In the genomic region with DNA sequence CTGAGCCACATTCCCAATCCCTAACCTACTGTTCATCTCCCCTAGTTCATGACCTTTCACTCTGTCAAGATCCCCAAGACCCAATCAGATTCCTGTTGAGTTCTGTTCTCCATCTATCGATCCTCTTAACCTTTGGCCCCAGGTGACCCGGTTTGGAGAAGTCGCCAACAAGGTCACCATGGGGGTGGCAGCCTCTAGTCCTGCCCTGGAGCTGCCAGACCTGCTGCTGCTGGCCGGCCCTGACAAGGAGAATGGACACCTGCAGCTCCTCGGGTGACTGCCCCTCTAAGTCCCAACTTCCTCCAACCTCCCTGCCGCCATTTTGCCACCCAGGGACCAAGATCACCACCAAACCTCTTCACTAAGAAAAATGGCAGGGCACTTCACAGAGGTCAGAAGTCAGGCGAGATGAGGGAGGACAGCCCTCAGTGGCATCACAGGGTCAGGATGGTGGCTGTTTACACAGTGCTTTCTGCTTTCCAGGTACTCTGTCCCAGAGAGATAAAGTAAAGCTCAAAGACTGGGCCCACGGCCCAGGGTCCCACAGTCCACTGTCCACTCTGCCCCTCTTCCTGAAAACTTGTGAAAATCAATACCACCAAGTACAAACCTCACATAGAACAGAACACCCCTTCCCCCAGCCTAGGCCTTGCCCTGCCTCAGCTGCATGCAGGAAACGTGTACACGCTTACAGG, we compare ENCODE assay signal across 9 mouse cellular contexts. TPM values are rescaled to one million over a fixed set of nuclear protein-coding genes. Genes with fewer than 3 reads are reported as not detected.
A peak's percentile ranks its signal among the peaks of the same experiment; 100 is the strongest.
DNase-seq lines count a peak whose midpoint lies in the region; ATAC-seq lines count a peak whose summit lies in the region.
"Had no signal": no experiment of that assay in that cellular context is flagged by ENCODE, and none has a peak within 500 bp of the region (broad histone marks: within the 10 kb centered on the region; RNA-seq: fewer than 3 reads in every experiment).

No protein-coding gene starts in this region.

- H3K4me3 ChIP-seq in heart, embryonic 10.5 days: peak overlapping the region; percentile 73
- H3K4me3 ChIP-seq in forebrain, embryonic 14.5 days (ENCODE audit: low read depth, low read length): peak overlapping the region; percentile 73
- H3K4me3 ChIP-seq in liver, embryonic 15.5 days (replicated peaks): peak overlapping the region; percentile 84

- peaks cover 23% of the 10 kb centered on the region for H3K27me3 ChIP-seq in heart, embryonic 10.5 days (ENCODE audit: insufficient read depth, poor library complexity, severe bottlenecking)
- no peaks in the 10 kb centered on the region for H3K27me3 ChIP-seq in forebrain, embryonic 14.5 days (replicated peaks; ENCODE audit: control insufficient read depth, insufficient read depth, low read length)
- H3K27me3 ChIP-seq in liver, embryonic 15.5 days: peaks cover 24% of the 10 kb centered on the region

- ATAC-seq in forebrain, embryonic 14.5 days: no peak
- ATAC-seq in liver, embryonic 15.5 days (ENCODE audit: insufficient read depth): no peak

- peaks cover 20% of the 10 kb centered on the region for H3K36me3 ChIP-seq in heart, embryonic 10.5 days
- H3K36me3 ChIP-seq in forebrain, embryonic 14.5 days (ENCODE audit: control insufficient read depth, insufficient read depth, low read length): peaks cover 20% of the 10 kb centered on the region
- peaks cover 22% of the 10 kb centered on the region for H3K36me3 ChIP-seq in liver, embryonic 15.5 days (replicated peaks)

- intact Hi-C loops in gastrocnemius, postnatal 14 days (cut with DNase I; ENCODE audit: low total_unique reads): no loop called here
- intact Hi-C loops in left cerebral cortex, postnatal 25 days (cut with DNase I): loop anchor here (2.0 kb wide), 1 partner anchor 51 kb away; a partner anchor contains a TSS

- peak overlapping the region; percentile 82 for H3K4me2 ChIP-seq in forebrain, embryonic 14.5 days (ENCODE audit: low read length)
- H3K4me2 ChIP-seq in liver, embryonic 15.5 days: peak overlapping the region; percentile 95

- peaks cover 12% of the 10 kb centered on the region; the same call in 1 of the 2 replicates for H3K4me1 ChIP-seq in heart, embryonic 10.5 days
- peaks cover 21% of the 10 kb centered on the region for H3K4me1 ChIP-seq in forebrain, embryonic 14.5 days (ENCODE audit: control insufficient read depth, insufficient read depth, low read length)
- peaks cover 51% of the 10 kb centered on the region for H3K4me1 ChIP-seq in liver, embryonic 15.5 days (replicated peaks)

- peak overlapping the region; percentile 98 for H3K27ac ChIP-seq in heart, embryonic 10.5 days
- no peak overlapping the region for H3K27ac ChIP-seq in forebrain, embryonic 14.5 days (ENCODE audit: low read depth, low read length)
- peak overlapping the region; percentile 98 for H3K27ac ChIP-seq in liver, embryonic 15.5 days (replicated peaks)

- H3K9me3 ChIP-seq in heart, embryonic 10.5 days: no peaks in the 10 kb centered on the region
- H3K9me3 ChIP-seq in forebrain, embryonic 14.5 days (replicated peaks; ENCODE audit: control insufficient read depth, low read length): no peaks in the 10 kb centered on the region
- H3K9me3 ChIP-seq in liver, embryonic 15.5 days (replicated peaks): no peaks in the 10 kb centered on the region

- WGBS in heart, embryonic 10.5 days: 82% methylated on average over 10 of the region's 10 CpGs
- WGBS in forebrain, embryonic 14.5 days: 89% methylated on average over 10 of the region's 10 CpGs
- 79% methylated on average over 10 of the region's 10 CpGs for WGBS in liver, embryonic 15.5 days (ENCODE audit: insufficient replicate concordance)

- H3K9ac ChIP-seq in forebrain, embryonic 14.5 days (ENCODE audit: low read length): peak overlapping the region; percentile 92
- peak overlapping the region; percentile 89 for H3K9ac ChIP-seq in liver, embryonic 15.5 days

- no peak for DNase-seq in heart, embryonic 10.5 days (ENCODE audit: low spot score)
- DNase-seq in heart, adult 8-10 months (ENCODE audit: low spot score): no peak
- DNase-seq in CD4-positive helper T cell, adult 2 months (ENCODE audit: low read depth, low spot score): peak; percentile 25
- DNase-seq in forebrain, embryonic 14.5 days (ENCODE audit: low spot score): no peak
- no peak for DNase-seq in gastrocnemius, postnatal 14 days
- DNase-seq in spleen, adult 18-20 months: no peak
- DNase-seq in left cerebral cortex, postnatal 25 days (ENCODE audit: low spot score in 2 of 2): no peak

RNA-seq across cellular contexts. Expression of a gene that starts 1.1 kb away (rescaled TPM):
- 9.3 and 11.1 TPM in 2 replicates for polyA plus RNA-seq in heart, embryonic 10.5 days (2016; fragmentation: Nextera tagmentation; extraction: Ambion mirVana)
- 1 to 10 TPM; 2.5 to 6.7 (median 3.3) TPM for total RNA-seq in heart, adult 8-10 months (2022)
- 13.0 and 24.0 TPM in 2 replicates for polyA plus RNA-seq in forebrain, embryonic 14.5 days (2014; fragmentation: Nextera tagmentation; extraction: Ambion mirVana)
- polyA plus RNA-seq in liver, embryonic 15.5 days (2015; fragmentation: Nextera tagmentation; extraction: Ambion mirVana): 1.7 and 2.0 TPM in 2 replicates
- 1 to 10 TPM; 3.8 to 4.7 TPM for total RNA-seq in gastrocnemius, postnatal 14 days (2021)
- 10 to 100 TPM; 17.4 to 18.9 TPM for total RNA-seq in left cerebral cortex, postnatal 25 days (2021)
- total RNA-seq: common myeloid progenitor, adult 5-6 weeks had no signal

RNA-seq across cellular contexts. Expression of a gene that starts 1.2 kb away (rescaled TPM):
- polyA plus RNA-seq in heart, embryonic 10.5 days (2016; fragmentation: Nextera tagmentation; extraction: Ambion mirVana): 92.2 and 95.7 TPM in 2 replicates
- 10 to 100 TPM; 73.8 to 84.8 (median 83.7) TPM for total RNA-seq in heart, adult 8-10 months (2022)
- 147 and 154 TPM in 2 replicates for polyA plus RNA-seq in forebrain, embryonic 14.5 days (2014; fragmentation: Nextera tagmentation; extraction: Ambion mirVana)
- polyA plus RNA-seq in liver, embryonic 15.5 days (2015; fragmentation: Nextera tagmentation; extraction: Ambion mirVana): 45.9 and 55.4 TPM in 2 replicates
- 10 to 100 TPM; 44.1 to 48.8 TPM for total RNA-seq in gastrocnemius, postnatal 14 days (2021)
- total RNA-seq in left cerebral cortex, postnatal 25 days (2021): 100 to 1,000 TPM; 165 to 173 TPM

RNA-seq across cellular contexts. Expression of a gene that starts 26.9 kb away (rescaled TPM):
- polyA plus RNA-seq in heart, embryonic 10.5 days (2016; fragmentation: Nextera tagmentation; extraction: Ambion mirVana): 0.21 TPM in 2 replicates
- 10 to 100 TPM; 14.6 to 21.4 (median 17.7) TPM for total RNA-seq in heart, adult 8-10 months (2022)
- 0.10 TPM in 2 replicates for polyA plus RNA-seq in forebrain, embryonic 14.5 days (2014; fragmentation: Nextera tagmentation; extraction: Ambion mirVana)
- 0.08 and 0.10 TPM in 2 replicates for polyA plus RNA-seq in liver, embryonic 15.5 days (2015; fragmentation: Nextera tagmentation; extraction: Ambion mirVana)
- 1,000 to 10,000 TPM; 3,999 to 4,490 TPM for total RNA-seq in gastrocnemius, postnatal 14 days (2021)
- not detected for total RNA-seq in left cerebral cortex, postnatal 25 days (2021)
- total RNA-seq: common myeloid progenitor, adult 5-6 weeks had no signal

RNA-seq across cellular contexts. Expression of a gene that starts 29.7 kb away (rescaled TPM):
- 158 and 196 TPM in 2 replicates for polyA plus RNA-seq in heart, embryonic 10.5 days (2016; fragmentation: Nextera tagmentation; extraction: Ambion mirVana)
- 100 to 1,000 TPM; 109 to 130 (median 125) TPM for total RNA-seq in heart, adult 8-10 months (2022)
- polyA plus RNA-seq in forebrain, embryonic 14.5 days (2014; fragmentation: Nextera tagmentation; extraction: Ambion mirVana): 49.3 and 50.5 TPM in 2 replicates
- 175 and 198 TPM in 2 replicates for polyA plus RNA-seq in liver, embryonic 15.5 days (2015; fragmentation: Nextera tagmentation; extraction: Ambion mirVana)
- 10 to 100 TPM; 60.2 to 73.5 TPM for total RNA-seq in gastrocnemius, postnatal 14 days (2021)
- total RNA-seq in left cerebral cortex, postnatal 25 days (2021): 10 to 100 TPM; 73.6 to 86.0 TPM

RNA-seq across cellular contexts. Expression of a gene that starts 32.3 kb away (rescaled TPM):
- polyA plus RNA-seq in heart, embryonic 10.5 days (2016; fragmentation: Nextera tagmentation; extraction: Ambion mirVana): 0.83 and 1.8 TPM in 2 replicates
- 1 to 10 TPM in 1 of 4 experiments, under 1 TPM in 1, not detected in 2; 0.79 to 1.5 TPM for total RNA-seq in heart, adult 8-10 months (2022)
- 5.3 TPM in 2 replicates for polyA plus RNA-seq in forebrain, embryonic 14.5 days (2014; fragmentation: Nextera tagmentation; extraction: Ambion mirVana)
- 14.3 and 17.3 TPM in 2 replicates for polyA plus RNA-seq in liver, embryonic 15.5 days (2015; fragmentation: Nextera tagmentation; extraction: Ambion mirVana)
- total RNA-seq in gastrocnemius, postnatal 14 days (2021): not detected
- 10 to 100 TPM in 1 of 2 experiments, 1 to 10 TPM in 1; 9.6 to 10.1 TPM for total RNA-seq in left cerebral cortex, postnatal 25 days (2021)
- total RNA-seq: common myeloid progenitor, adult 5-6 weeks had no signal

Comparison
In these comparisons a context has a peak if more than half of its experiments do, and no peak if none do; other contexts are left out.
1. RNA of a gene that starts 26.9 kb away (total RNA-seq): 3,999 to 4,490 TPM in gastrocnemius, postnatal 14 days; 14.6 to 21.4 TPM in heart, adult 8-10 months and not detected in left cerebral cortex, postnatal 25 days; every median in the first group is over 100 times any median in the second.
2. Peak in every context shown above with its lines, with median percentiles within 50 percentile points of each other: H3K4me3 ChIP-seq.